Comparison of ENCODE assay signal across 8 mouse cellular contexts in genomic region chr13:37963354-37964007, GRCm38 (mm10). TPM values are rescaled to one million over a fixed set of nuclear protein-coding genes. Genes with fewer than 3 reads are reported as not detected.
A peak's percentile ranks its signal among the peaks of the same experiment; 100 is the strongest.
DNase-seq lines count a peak whose midpoint lies in the region; ATAC-seq and TF ChIP-seq lines count a peak whose summit lies in the region.

No protein-coding gene starts in this region.

- TF ChIP-seq POLR2A in CH12.LX (IDR thresholded peaks at IDR 0.05; ENCODE audit: low read depth, low read length), result 0 out of 2 replicates have a peak, but pooled peaks have one; percentile 26

- peak; percentile 69 to 83 for TF ChIP-seq CTCF in CH12.LX (conservative IDR thresholded peaks at IDR 0.05 in 1 of 2, IDR thresholded peaks at IDR 0.05 in 1 of 2; ENCODE audit: low read depth in 2 of 2, low read length in 2 of 2)

- H3K36me3 ChIP-seq in CH12.LX (replicated peaks in 1 of 2; ENCODE audit: control insufficient read depth in 1 of 2, insufficient read depth in 1 of 2, low read length in 1 of 2), result no peaks in the 10 kb centered on the region
- no peaks in the 10 kb centered on the region for H3K36me3 ChIP-seq in heart, embryonic 15.5 days
- H3K36me3 ChIP-seq in liver, embryonic 13.5 days, result no peaks in the 10 kb centered on the region
- no peaks in the 10 kb centered on the region for H3K36me3 ChIP-seq in stomach, embryonic 14.5 days (ENCODE audit: control insufficient read depth, insufficient read depth, low read length)

- H3K27me3 ChIP-seq in CH12.LX (replicated peaks), result no peaks in the 10 kb centered on the region
- no peaks in the 10 kb centered on the region for H3K27me3 ChIP-seq in heart, embryonic 15.5 days
- no peaks in the 10 kb centered on the region for H3K27me3 ChIP-seq in liver, embryonic 13.5 days
- H3K27me3 ChIP-seq in stomach, embryonic 14.5 days (ENCODE audit: control insufficient read depth, insufficient read depth, low read length), result no peaks in the 10 kb centered on the region

- TF ChIP-seq RAD21 in CH12.LX (IDR thresholded peaks at IDR 0.05; ENCODE audit: low read depth, low read length), result peak; percentile 47

- ATAC-seq in heart, embryonic 15.5 days (replicated peaks; ENCODE audit: insufficient number of reproducible peaks, insufficient read depth, low FRiP score, low read depth), result peak; percentile 35; the same call in 1 of the 2 replicates
- ATAC-seq in liver, embryonic 13.5 days (ENCODE audit: low read depth), result no peak
- ATAC-seq in stomach, embryonic 14.5 days (ENCODE audit: insufficient number of reproducible peaks, insufficient read depth, low FRiP score, low read depth), result 0 out of 2 replicates have a peak, but pooled peaks have one; percentile 4

- dilution Hi-C loops in CH12.LX (cut with MboI; ENCODE audit: extremely low pct_ligation_motif_present, extremely low pct_unique_long_range_greater_than_20kb, low sequenced_read_pairs), result no loop called here

- peak overlapping the region; percentile 96 for H3K4me2 ChIP-seq in CH12.LX (ENCODE audit: insufficient read depth, low read depth, poor library complexity, severe bottlenecking)
- H3K4me2 ChIP-seq in heart, embryonic 15.5 days, result peak overlapping the region; percentile 75
- peak overlapping the region; percentile 77 for H3K4me2 ChIP-seq in liver, embryonic 13.5 days
- H3K4me2 ChIP-seq in stomach, embryonic 14.5 days (replicated peaks; ENCODE audit: low read depth, low read length), result peak overlapping the region; percentile 54

- H3K79me2 ChIP-seq in CH12.LX (replicated peaks; ENCODE audit: control insufficient read depth, extremely low read depth, insufficient read depth, poor library complexity, severe bottlenecking), result no peaks in the 10 kb centered on the region

- no peak overlapping the region for H3K27ac ChIP-seq in CH12.LX (ENCODE audit: insufficient read depth, low read depth)
- H3K27ac ChIP-seq in heart, embryonic 15.5 days, result 0 out of 2 replicates have a peak overlapping the region, but pooled peaks have one; percentile 33
- H3K27ac ChIP-seq in liver, embryonic 13.5 days, result peak overlapping the region; percentile 83
- H3K27ac ChIP-seq in stomach, embryonic 14.5 days (ENCODE audit: low read length), result no peak overlapping the region

- peaks cover 5% of the 10 kb centered on the region for H3K9me3 ChIP-seq in CH12.LX (replicated peaks; ENCODE audit: low read length)
- no peaks in the 10 kb centered on the region for H3K9me3 ChIP-seq in heart, embryonic 15.5 days (replicated peaks)
- peaks cover 6% of the 10 kb centered on the region; the same call in 1 of the 2 replicates for H3K9me3 ChIP-seq in liver, embryonic 13.5 days (replicated peaks)
- H3K9me3 ChIP-seq in stomach, embryonic 14.5 days (ENCODE audit: control insufficient read depth, low read depth, low read length), result no peaks in the 10 kb centered on the region; the same call in 1 of the 2 replicates

- 3% methylated on average over 12 of the region's 12 CpGs for WGBS in heart, embryonic 15.5 days
- 2% methylated on average over 12 of the region's 12 CpGs for WGBS in liver, embryonic 13.5 days (ENCODE audit: insufficient replicate concordance)
- 2% methylated on average over 12 of the region's 12 CpGs for WGBS in stomach, embryonic 14.5 days

- peak overlapping the region; percentile 49 to 52 (median 51) for H3K4me3 ChIP-seq in CH12.LX (replicated peaks in 1 of 3; ENCODE audit: low read depth in 2 of 3, low read length in 2 of 3, poor library complexity in 1 of 3)
- peak overlapping the region; percentile 50 for H3K4me3 ChIP-seq in heart, embryonic 15.5 days
- peak overlapping the region; percentile 56 for H3K4me3 ChIP-seq in liver, embryonic 13.5 days (replicated peaks)
- peak overlapping the region; percentile 35 for H3K4me3 ChIP-seq in stomach, embryonic 14.5 days (ENCODE audit: low read depth, low read length)

- peak; percentile 89 for DNase-seq in CH12.LX (ENCODE audit: extremely low read depth)
- peak; percentile 84 for DNase-seq in c-Kit-negative CD71-positive TER-119-positive erythroid progenitor cells, embryonic 14.5 days (ENCODE audit: low read depth, low spot score)
- peak; percentile 73 for DNase-seq in fibroblast of lung, adult 2 months (ENCODE audit: low read depth)
- DNase-seq in kidney, postnatal 10 days, result peak; percentile 85
- DNase-seq in liver, embryonic 13.5 days, result peak; percentile 69
- DNase-seq in naive thymus-derived CD4-positive, alpha-beta T cell, adult 2 months (ENCODE audit: low read depth), result peak; percentile 85

- H3K9ac ChIP-seq in CH12.LX (ENCODE audit: insufficient read depth, low read depth), result peak overlapping the region; percentile 59
- H3K9ac ChIP-seq in heart, embryonic 15.5 days, result peak overlapping the region; percentile 60
- H3K9ac ChIP-seq in liver, embryonic 13.5 days, result peak overlapping the region; percentile 68
- no peak overlapping the region for H3K9ac ChIP-seq in stomach, embryonic 14.5 days (replicated peaks; ENCODE audit: low read depth, low read length)

- no peak for TF ChIP-seq EP300 in CH12.LX (IDR thresholded peaks at IDR 0.05; ENCODE audit: low read length)

- in situ Hi-C loops in CH12.LX (cut with MboI; ENCODE audit: low pct_ligation_motif_present, low pct_unique_long_range_greater_than_20kb, low sequenced_read_pairs), result loop anchor here (5.0 to 25.0 kb wide), 2 partner anchors 426 to 511 kb away; no protein-coding TSS in a partner anchor

- peaks cover 21 to 65% of the 10 kb centered on the region in 2 experiments for H3K4me1 ChIP-seq in CH12.LX (ENCODE audit: control insufficient read depth in 1 of 2, insufficient read depth in 2 of 2)
- H3K4me1 ChIP-seq in heart, embryonic 15.5 days (replicated peaks), result peaks cover 30% of the 10 kb centered on the region
- H3K4me1 ChIP-seq in liver, embryonic 13.5 days (replicated peaks), result peaks cover 81% of the 10 kb centered on the region
- H3K4me1 ChIP-seq in stomach, embryonic 14.5 days (ENCODE audit: control insufficient read depth, insufficient read depth, low read length), result peaks cover 22% of the 10 kb centered on the region; the same call in 1 of the 2 replicates

TF ChIP-seq in CH12.LX, 34 proteins besides CTCF, POLR2A, EP300 and RAD21:
- TF ChIP-seq MAZ (IDR thresholded peaks at IDR 0.05; ENCODE audit: low read depth, low read length) (peak; percentile 86; the same call in 1 of the 2 replicates), CHD1 (IDR thresholded peaks at IDR 0.05; ENCODE audit: low read depth, low read length) (no peak), BHLHE40 (IDR thresholded peaks at IDR 0.05; ENCODE audit: low read depth, low read length) (peak; percentile 38; the same call in 1 of the 2 replicates), UBTF (IDR thresholded peaks at IDR 0.05; ENCODE audit: low read depth, low read length) (no peak), ETS1 (conservative IDR thresholded peaks at IDR 0.05; ENCODE audit: low read depth, low read length) (peak; percentile 61), MXI1 (IDR thresholded peaks at IDR 0.05; ENCODE audit: low read depth, low read length) (no peak), TCF12 (IDR thresholded peaks at IDR 0.05; ENCODE audit: low read depth, low read length) (no peak), ELF1 (IDR thresholded peaks at IDR 0.05; ENCODE audit: low read depth, low read length) (peak; percentile 69), USF2 (conservative IDR thresholded peaks at IDR 0.05; ENCODE audit: low read depth, low read length) (no peak), JUND (conservative IDR thresholded peaks at IDR 0.05; ENCODE audit: low read depth, low read length) (peak; percentile 66; the same call in 1 of the 2 replicates), MAFK (IDR thresholded peaks at IDR 0.05; ENCODE audit: insufficient replicate concordance, low read length) (no peak), MEF2A (IDR thresholded peaks at IDR 0.05; ENCODE audit: borderline replicate concordance, low read depth, low read length) (peak; percentile 60; the same call in 1 of the 2 replicates), MAX (IDR thresholded peaks at IDR 0.05; ENCODE audit: low read length) (no peak), SIN3A (IDR thresholded peaks at IDR 0.05; ENCODE audit: low read length) (peak; percentile 66; the same call in 1 of the 2 replicates), HCFC1 (IDR thresholded peaks at IDR 0.05; ENCODE audit: low read depth, low read length) (peak; percentile 39; the same call in 1 of the 2 replicates), IRF4 (IDR thresholded peaks at IDR 0.05; ENCODE audit: low read depth, low read length) (peak; percentile 71; the same call in 1 of the 2 replicates), JUN (IDR thresholded peaks at IDR 0.05; ENCODE audit: insufficient read depth, low read depth, low read length) (peak; percentile 52; the same call in 1 of the 2 replicates), RCOR1 (conservative IDR thresholded peaks at IDR 0.05; ENCODE audit: low read depth, low read length) (no peak), SMC3 (IDR thresholded peaks at IDR 0.05; ENCODE audit: low read depth, low read length) (peak; percentile 57), USF1 (IDR thresholded peaks at IDR 0.05; ENCODE audit: low read depth, low read length) (no peak), POLR2AphosphoS2 (IDR thresholded peaks at IDR 0.05; ENCODE audit: low read depth, low read length) (no peak), ZC3H11A (IDR thresholded peaks at IDR 0.05; ENCODE audit: low read depth, low read length) (no peak), CHD2 (IDR thresholded peaks at IDR 0.05; ENCODE audit: low read length) (peak; percentile 26; the same call in 1 of the 2 replicates)

RNA-seq across cellular contexts. Expression of gene Ssr1, which starts 30.5 kb away (rescaled TPM):
- total RNA-seq in CH12.LX (2012; rRNA removed) (67.1 and 85.9 TPM in 2 replicates), CH12.LX (2014; rRNA removed) (145 and 150 TPM in 2 replicates)
- 163 and 167 TPM in 2 replicates for polyA plus RNA-seq in CH12.LX (2012; ENCODE audit: insufficient read length, low read depth)
- 78.6 and 79.1 TPM in 2 replicates for polyA plus RNA-seq in heart, embryonic 15.5 days (2015; fragmentation: Nextera tagmentation; extraction: Ambion mirVana)
- polyA plus RNA-seq in liver, embryonic 13.5 days (2015; fragmentation: Nextera tagmentation; extraction: Ambion mirVana), result 93.6 and 119 TPM in 2 replicates
- polyA plus RNA-seq in stomach, embryonic 14.5 days (2014; fragmentation: Nextera tagmentation; extraction: Ambion mirVana), result 98.5 and 115 TPM in 2 replicates

Comparison
In these comparisons a context has a peak if more than half of its experiments do, and no peak if none do; other contexts are left out.
1. H3K27ac ChIP-seq: peak in heart, embryonic 15.5 days (single experiment) and liver, embryonic 13.5 days (single experiment); none in CH12.LX (single experiment) and stomach, embryonic 14.5 days (single experiment).
2. Peak in every context shown above with its lines, with median percentiles within 50 percentile points of each other: DNase-seq, H3K4me2 ChIP-seq and H3K4me3 ChIP-seq.